Mouse (Mus musculus) forebrain, embryonic 14.5 days (tissue): ENCODE data around the gene Rfc1. TPM values are rescaled to one million over a fixed set of nuclear protein-coding genes. Genes with fewer than 3 reads are reported as not detected.

ENCODE experiments used
- ATAC-seq: fragments of 200-750 bp; cut with Nextera tagmentation; 2 replicates; pipeline ENCODE4 v1.8.0; 2017; ENCODE audit warnings: mild to moderate bottlenecking, moderate library complexity
- DNase-seq: peaks from one replicate; pipeline ENCODE4 v3.0.0-alpha.2; 2015; ENCODE audit warnings: low spot score
- H3K27ac ChIP-seq: fragments of 300-500 bp; sonication (generic); 2 replicates; pipeline ENCODE4 v1.5.1; 2014; ENCODE audit warnings: low read depth, mild to moderate bottlenecking, control low read depth, low read length, moderate library complexity
- H3K27me3 ChIP-seq: fragments of 300-500 bp; sonication (generic); replicated peaks from 2 replicates; pipeline ENCODE4 v1.6.1; 2014; ENCODE audit warnings: low read length, control low read depth, mixed read lengths; ENCODE audit not compliant: control insufficient read depth, insufficient read depth
- H3K36me3 ChIP-seq: fragments of 300-500 bp; sonication (generic); 2 replicates; pipeline ENCODE4 v1.6.1; 2014; ENCODE audit warnings: low read length, control low read depth; ENCODE audit not compliant: control insufficient read depth, insufficient read depth
- H3K4me1 ChIP-seq: fragments of 300-500 bp; sonication (generic); 2 replicates; pipeline ENCODE4 v1.6.1; 2014; ENCODE audit warnings: antibody characterized with exemption, low read length, control low read depth; ENCODE audit not compliant: control insufficient read depth, insufficient read depth
- H3K4me2 ChIP-seq: fragments of 300-500 bp; sonication (generic); 2 replicates; pipeline ENCODE4 v1.6.1; 2014; ENCODE audit warnings: mild to moderate bottlenecking, control low read depth, low read length
- H3K4me3 ChIP-seq: fragments of 300-500 bp; sonication (generic); 2 replicates; pipeline ENCODE4 v1.5.1; 2014; ENCODE audit warnings: low read depth, low read length, control low read depth
- H3K9ac ChIP-seq: fragments of 300-500 bp; sonication (generic); 2 replicates; pipeline ENCODE4 v1.6.1; 2014; ENCODE audit warnings: mild to moderate bottlenecking, low read length, control low read depth, moderate library complexity
- H3K9me3 ChIP-seq: fragments of 300-500 bp; sonication (generic); replicated peaks from 2 replicates; pipeline ENCODE4 v1.6.1; 2016; ENCODE audit warnings: low read length, control low read depth, mixed read lengths; ENCODE audit not compliant: control insufficient read depth
- WGBS: fragments of 180-500 bp; shearing (Covaris S2); extraction: QIAGEN DNeasy Blood & Tissue Kit; methylation state at CpG from one replicate; pipeline ENCODE4 v1.1.7; 2014; 5-methylcytosine and 5-hydroxymethylcytosine counted together
- polyA plus RNA-seq: library from polyadenylated mRNA; unstranded; fragments of >200 nt; fragmentation: Nextera tagmentation; extraction: Ambion mirVana; gene quantifications from 2 replicates; pipeline ENCODE4 v1.2.1, GENCODE M21; 2014

Gene Rfc1
- polyA plus RNA-seq, result 39.6 and 39.7 TPM in 2 replicates

DNA sequence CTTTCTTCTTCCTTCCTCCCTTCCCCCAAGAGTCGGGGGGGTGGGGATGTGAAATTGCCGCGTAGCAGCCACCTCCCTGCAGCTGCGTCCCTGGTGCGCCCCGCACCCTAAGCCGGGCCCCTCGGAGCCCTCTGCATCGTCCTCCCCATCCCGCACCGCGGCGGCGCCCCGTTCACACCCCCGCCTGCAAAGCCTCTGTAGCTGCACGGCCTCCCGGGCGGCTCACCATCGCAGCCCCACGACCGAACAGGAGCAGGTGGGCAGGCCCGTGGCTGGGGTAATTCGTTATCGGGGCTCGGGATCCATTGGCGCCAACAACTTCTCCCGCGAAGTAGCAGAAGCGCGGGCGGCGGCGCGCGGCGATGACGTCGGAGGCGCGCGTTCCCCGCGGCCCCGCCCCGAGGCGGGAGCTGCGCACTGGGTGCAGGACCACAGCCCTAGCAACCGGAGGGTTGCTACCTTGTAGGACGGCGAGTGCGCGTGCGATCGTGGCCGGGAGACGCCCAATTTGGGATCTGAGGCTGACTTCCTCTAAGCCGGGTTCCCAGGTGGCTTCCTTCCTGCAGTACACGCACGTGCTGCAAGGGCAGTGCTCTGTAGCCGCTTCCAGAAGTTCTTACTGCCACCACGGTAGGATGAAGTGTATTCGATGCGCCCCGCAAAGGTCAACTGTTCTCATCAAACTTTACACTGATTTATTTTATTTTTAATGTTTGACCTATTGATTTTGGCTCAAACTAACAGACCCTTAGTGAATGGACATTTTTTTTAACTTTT is at the start of gene Rfc1:
Rfc1 (minus strand) TSS at position 373 of the 777 bp plus-strand sequence.
- Histone ChIP-seq H3K27me3 (no peaks in the 10 kb centered on the region), H3K4me3 (peak within 1 kb of the TSS; percentile 54), H3K9ac (peak within 1 kb of the TSS; percentile 68), H3K4me2 (peak within 1 kb of the TSS; percentile 58), H3K27ac (peak within 1 kb of the TSS; percentile 6; the same call in 1 of the 2 replicates), H3K4me1 (no peaks in the 10 kb centered on the region; the same call in 1 of the 2 replicates), H3K36me3 (no peaks in the 10 kb centered on the region), H3K9me3 (no peaks in the 10 kb centered on the region)
- WGBS, result under 1% methylated on average over 65 of the region's 65 CpGs
- ATAC-seq (peak; percentile 99), DNase-seq (peak; percentile 94)

DNA sequence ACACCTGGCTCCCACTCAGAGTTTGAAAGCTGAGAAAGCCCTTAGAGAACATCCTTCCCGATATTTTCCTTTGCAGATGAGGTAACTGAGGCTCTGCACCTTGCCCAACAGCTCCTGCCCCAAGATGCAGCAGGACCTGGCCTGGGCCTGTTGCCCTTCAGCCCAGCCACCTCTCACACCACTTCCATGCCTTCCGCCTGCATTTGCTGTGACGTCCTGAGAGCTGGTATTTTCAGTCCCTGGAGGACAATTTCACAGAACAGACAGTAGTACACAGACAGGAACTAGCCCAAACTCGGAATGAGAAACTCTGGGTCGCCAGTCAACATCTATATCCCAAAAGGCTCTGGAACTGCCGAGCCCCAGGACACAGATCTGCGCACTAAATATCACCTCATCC is 39.3 kb upstream of the Rfc1 start:
- ATAC-seq (no peak), DNase-seq (no peak)
- H3K9me3 ChIP-seq, result no peaks in the 10 kb centered on the region
- no peak overlapping the region for H3K4me2 ChIP-seq
- 83% methylated on average over 7 of the region's 7 CpGs for WGBS
- no peak overlapping the region for H3K9ac ChIP-seq
- H3K27me3 ChIP-seq, result no peaks in the 10 kb centered on the region
- no peak overlapping the region for H3K4me3 ChIP-seq
- H3K27ac ChIP-seq, result no peak overlapping the region
- H3K4me1 ChIP-seq, result no peaks in the 10 kb centered on the region
- no peaks in the 10 kb centered on the region for H3K36me3 ChIP-seq

GRCm38 (mm10) chr5:65371551-65371950 is 36.1 kb upstream of the Rfc1 start:
- H3K27me3 ChIP-seq, result no peaks in the 10 kb centered on the region
- no peaks in the 10 kb centered on the region for H3K36me3 ChIP-seq
- 95% methylated on average over 7 of the region's 7 CpGs for WGBS
- H3K4me3 ChIP-seq, result no peak overlapping the region
- H3K9me3 ChIP-seq, result no peaks in the 10 kb centered on the region
- no peak overlapping the region for H3K4me2 ChIP-seq
- no peak overlapping the region for H3K27ac ChIP-seq
- no peak overlapping the region for H3K9ac ChIP-seq
- DNase-seq, result no peak
- no peaks in the 10 kb centered on the region for H3K4me1 ChIP-seq
- no peak for ATAC-seq

- H3K4me2 ChIP-seq, result no peak overlapping the region
- H3K4me1 ChIP-seq, result no peaks in the 10 kb centered on the region
- no peaks in the 10 kb centered on the region for H3K36me3 ChIP-seq
- ATAC-seq, result no peak
- 89% methylated on average over 11 of the region's 11 CpGs for WGBS
- no peak overlapping the region for H3K9ac ChIP-seq
- H3K9me3 ChIP-seq, result no peaks in the 10 kb centered on the region
- H3K27me3 ChIP-seq, result no peaks in the 10 kb centered on the region
- no peak overlapping the region for H3K4me3 ChIP-seq
- DNase-seq, result no peak
- no peak overlapping the region for H3K27ac ChIP-seq
Measured at GRCm38 (mm10) chr5:65367837-65368236, 32.4 kb upstream of the Rfc1 start.

DNA sequence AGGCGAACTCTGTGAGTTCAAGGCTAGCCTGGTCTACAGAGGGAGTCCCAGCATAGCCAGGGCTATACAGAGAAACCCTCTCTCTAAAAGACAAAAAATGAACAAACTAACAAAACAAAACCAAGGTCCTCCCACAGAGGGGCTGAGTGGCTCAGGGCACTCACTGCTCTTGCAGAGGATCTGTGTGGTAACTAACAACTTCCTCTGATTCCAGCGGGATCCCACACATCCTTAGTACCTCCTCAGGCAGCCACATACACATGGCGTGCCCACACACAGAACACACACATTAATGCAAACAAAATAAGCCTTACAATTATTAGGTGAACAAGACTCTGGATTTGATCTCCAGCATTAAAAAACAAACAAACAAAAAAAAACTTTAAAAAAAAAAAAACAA is 22.3 kb upstream of the Rfc1 start:
- Histone ChIP-seq H3K4me3 (no peak overlapping the region), H3K9me3 (no peaks in the 10 kb centered on the region), H3K9ac (no peak overlapping the region), H3K4me2 (no peak overlapping the region), H3K27me3 (no peaks in the 10 kb centered on the region), H3K4me1 (no peaks in the 10 kb centered on the region), H3K36me3 (no peaks in the 10 kb centered on the region), H3K27ac (no peak overlapping the region)
- WGBS, result 86% methylated on average over 3 of the region's 3 CpGs
- no peak for ATAC-seq
- DNase-seq, result no peak

GRCm38 (mm10) chr5:65356851-65357250 is 21.4 kb upstream of the Rfc1 start:
- no peak overlapping the region for H3K9ac ChIP-seq
- no peaks in the 10 kb centered on the region for H3K4me1 ChIP-seq
- no peak overlapping the region for H3K4me2 ChIP-seq
- H3K4me3 ChIP-seq, result no peak overlapping the region
- no peaks in the 10 kb centered on the region for H3K9me3 ChIP-seq
- no peaks in the 10 kb centered on the region for H3K36me3 ChIP-seq
- no peaks in the 10 kb centered on the region for H3K27me3 ChIP-seq
- no peak for ATAC-seq
- DNase-seq, result no peak
- no peak overlapping the region for H3K27ac ChIP-seq
- WGBS, result 86% methylated on average over 6 of the region's 6 CpGs

DNA sequence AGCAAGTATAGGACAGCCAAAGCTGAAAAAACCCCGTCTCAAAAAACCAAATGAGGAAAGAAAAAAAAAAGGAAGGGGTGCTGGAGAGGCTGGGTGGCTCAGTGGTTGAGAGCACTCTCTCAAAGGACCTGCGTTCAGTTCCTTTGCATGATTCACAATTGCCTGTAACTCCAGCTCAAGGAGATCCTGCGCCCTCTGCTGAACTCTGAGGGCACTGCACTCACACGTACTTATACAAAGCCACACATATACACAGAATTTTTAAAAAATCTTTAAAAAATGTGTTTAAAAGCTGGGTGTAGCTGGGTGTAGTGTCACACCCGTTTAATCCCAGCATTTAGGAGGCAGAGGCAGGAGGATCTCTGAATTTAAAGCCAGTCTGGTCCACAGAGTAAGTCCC is 19.5 kb upstream of the Rfc1 start:
- H3K9me3 ChIP-seq, result no peaks in the 10 kb centered on the region
- 78% methylated on average over 5 of the region's 5 CpGs for WGBS
- no peak for ATAC-seq
- H3K4me1 ChIP-seq, result no peaks in the 10 kb centered on the region
- no peak overlapping the region for H3K27ac ChIP-seq
- H3K4me2 ChIP-seq, result no peak overlapping the region
- no peaks in the 10 kb centered on the region for H3K36me3 ChIP-seq
- no peaks in the 10 kb centered on the region for H3K27me3 ChIP-seq
- H3K4me3 ChIP-seq, result no peak overlapping the region
- no peak overlapping the region for H3K9ac ChIP-seq
- no peak for DNase-seq

DNA sequence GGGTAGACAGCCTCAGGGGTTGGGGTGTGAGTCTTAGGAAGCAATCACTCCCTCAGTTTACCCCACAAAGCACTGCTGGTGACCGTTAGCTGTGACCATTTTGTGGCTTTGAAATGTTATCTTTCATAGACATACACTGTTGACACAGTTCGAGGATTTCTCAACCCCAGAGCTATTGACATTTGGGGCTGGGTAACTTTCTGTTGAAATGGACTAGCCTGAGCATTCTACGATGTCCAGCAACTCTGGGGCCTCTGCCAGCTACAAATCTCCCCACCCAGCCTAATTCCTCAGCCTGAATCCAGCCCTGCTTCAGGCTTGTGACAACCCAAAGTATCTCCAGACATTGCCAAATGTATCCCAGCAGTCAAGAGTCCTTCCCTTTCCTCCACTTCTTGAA is 18.6 kb upstream of the Rfc1 start:
- Histone ChIP-seq H3K36me3 (no peaks in the 10 kb centered on the region), H3K27ac (no peak overlapping the region), H3K27me3 (no peaks in the 10 kb centered on the region), H3K4me2 (no peak overlapping the region), H3K4me1 (no peaks in the 10 kb centered on the region), H3K4me3 (no peak overlapping the region), H3K9me3 (no peaks in the 10 kb centered on the region), H3K9ac (no peak overlapping the region)
- no peak for DNase-seq
- no peak for ATAC-seq
- 92% methylated on average over 3 of the region's 3 CpGs for WGBS

GRCm38 (mm10) chr5:65350508-65350907 is 15.0 kb upstream of the Rfc1 start:
- Histone ChIP-seq H3K27me3 (no peaks in the 10 kb centered on the region), H3K4me2 (no peak overlapping the region), H3K36me3 (no peaks in the 10 kb centered on the region), H3K9ac (no peak overlapping the region), H3K4me3 (no peak overlapping the region), H3K9me3 (no peaks in the 10 kb centered on the region), H3K27ac (no peak overlapping the region), H3K4me1 (no peaks in the 10 kb centered on the region)
- DNase-seq (no peak), ATAC-seq (no peak)
- WGBS, result 76% methylated on average over 10 of the region's 10 CpGs
